Mouse (Mus musculus) stomach, adult 2 months (tissue): ENCODE measurements around the gene Olfr1508. TPM values are rescaled to one million over a fixed set of nuclear protein-coding genes. Genes with fewer than 3 reads are reported as not detected.

Experiments used
- polyA plus RNA-seq: library from polyadenylated mRNA; depleted of rRNA; stranded (reverse); fragments of >200 nt; gene quantifications from 2 replicates; pipeline ENCODE4 v1.2.3, GENCODE M21; 2012; rRNA removed

The Olfr1508 gene
- not detected in 2 replicates for polyA plus RNA-seq

GRCm38 (mm10) chr14:52467395-52467794 lies at the start of gene Olfr1508:
TSS of gene Olfr1508 (minus strand) at chr14:52467495.

GRCm38 (mm10) chr14:52495516-52495915 lies 28.2 kb upstream of the Olfr1508 start, which contains the start of gene Olfr1507:
TSS of gene Olfr1507 (minus strand) at chr14:52495749.

GRCm38 (mm10) chr14:52442690-52443089 lies 24.6 kb downstream of the Olfr1508 start, which contains the start of gene Olfr1509:
TSS of gene Olfr1509 (plus strand) at chr14:52442990.

GRCm38 (mm10) chr14:52414273-52414672 lies 53.0 kb downstream of the Olfr1508 start, which contains the start of gene Olfr1510:
TSS of gene Olfr1510 (minus strand) at chr14:52414373.

Other genes with a start within 250 kb of the Olfr1508 start
- gene Chd8, start 209.7 kb downstream of the Olfr1508 start, polyA plus RNA-seq: 10.5 and 13.2 TPM in 2 replicates
- 12.2 and 13.6 TPM in 2 replicates for gene Tox4, start 188.3 kb downstream of the Olfr1508 start, polyA plus RNA-seq
- 1.1 and 1.8 TPM in 2 replicates for gene Rab2b, start 187.9 kb downstream of the Olfr1508 start, polyA plus RNA-seq
- gene Mettl3, start 162.4 kb downstream of the Olfr1508 start, polyA plus RNA-seq: 5.2 and 7.9 TPM in 2 replicates
- 0.73 and 0.97 TPM in 2 replicates for gene Sall2, start 138.7 kb downstream of the Olfr1508 start, polyA plus RNA-seq
- not detected in 2 replicates for gene Olfr1513, start 111.1 kb downstream of the Olfr1508 start, polyA plus RNA-seq
- gene Olfr1512, start 88.3 kb downstream of the Olfr1508 start, polyA plus RNA-seq: not detected in 2 replicates
- gene Olfr1511, start 70.1 kb downstream of the Olfr1508 start, polyA plus RNA-seq: not detected in 2 replicates
- gene Olfr1510, start 53.1 kb downstream of the Olfr1508 start, polyA plus RNA-seq: not detected in 2 replicates
- gene Olfr1509, start 24.5 kb downstream of the Olfr1508 start, polyA plus RNA-seq: not detected in 2 replicates
- not detected in 2 replicates for gene Olfr1507, start 28.3 kb upstream of the Olfr1508 start, polyA plus RNA-seq